In genomic region chr14:55603271-55603632, GRCm38 (mm10) we compare ENCODE assay signal across 8 mouse cellular contexts. TPM values are rescaled to one million over a fixed set of nuclear protein-coding genes. Genes with fewer than 3 reads are reported as not detected.
A peak's percentile ranks its signal among the peaks of the same experiment; 100 is the strongest.
DNase-seq lines count a peak whose midpoint lies in the region; ATAC-seq and TF ChIP-seq lines count a peak whose summit lies in the region.

Gene Irf9 (plus strand): TSS chr14:55603571.

- peak within 1 kb of the TSS; percentile 52 for H3K4me3 ChIP-seq in layer of hippocampus, adult 2 months
- peak within 1 kb of the TSS; percentile 27 for H3K4me3 ChIP-seq in forebrain, embryonic 13.5 days
- peak within 1 kb of the TSS; percentile 43 for H3K4me3 ChIP-seq in limb, embryonic 15.5 days
- H3K4me3 ChIP-seq in stomach, embryonic 14.5 days (ENCODE audit: low read depth, low read length): peak within 1 kb of the TSS; percentile 29

- no peak for DNase-seq in layer of hippocampus, adult 2 months (ENCODE audit: low spot score in 2 of 2)
- no peak for DNase-seq in layer of hippocampus, postnatal 14 days (ENCODE audit: low spot score in 2 of 2)
- no peak for DNase-seq in adrenal gland, adult 8-10 months
- no peak for DNase-seq in right cerebral cortex, postnatal 14 days
- no peak for DNase-seq in cerebellum, postnatal 36 days

- H3K9ac ChIP-seq in forebrain, embryonic 13.5 days: peak within 1 kb of the TSS; percentile 43; the same call in 1 of the 2 replicates
- peak within 1 kb of the TSS; percentile 52; the same call in 1 of the 2 replicates for H3K9ac ChIP-seq in limb, embryonic 15.5 days
- 0 out of 2 replicates have a peak within 1 kb of the TSS, but pooled peaks have one; percentile 11 for H3K9ac ChIP-seq in stomach, embryonic 14.5 days (replicated peaks; ENCODE audit: low read depth, low read length)

- peaks cover 87% of the 10 kb centered on the region for H3K36me3 ChIP-seq in forebrain, embryonic 13.5 days (ENCODE audit: poor library complexity, severe bottlenecking)
- peaks cover 78% of the 10 kb centered on the region for H3K36me3 ChIP-seq in limb, embryonic 15.5 days
- H3K36me3 ChIP-seq in stomach, embryonic 14.5 days (ENCODE audit: control insufficient read depth, insufficient read depth, low read length): peaks cover 59% of the 10 kb centered on the region

- H3K27me3 ChIP-seq in forebrain, embryonic 13.5 days: no peaks in the 10 kb centered on the region
- no peaks in the 10 kb centered on the region for H3K27me3 ChIP-seq in limb, embryonic 15.5 days
- H3K27me3 ChIP-seq in stomach, embryonic 14.5 days (ENCODE audit: control insufficient read depth, insufficient read depth, low read length): no peaks in the 10 kb centered on the region

- H3K9me3 ChIP-seq in forebrain, embryonic 13.5 days (replicated peaks): no peaks in the 10 kb centered on the region
- H3K9me3 ChIP-seq in limb, embryonic 15.5 days: no peaks in the 10 kb centered on the region
- no peaks in the 10 kb centered on the region for H3K9me3 ChIP-seq in stomach, embryonic 14.5 days (ENCODE audit: control insufficient read depth, low read depth, low read length)

- H3K4me2 ChIP-seq in forebrain, embryonic 13.5 days: peak within 1 kb of the TSS; percentile 52
- H3K4me2 ChIP-seq in limb, embryonic 15.5 days: peak within 1 kb of the TSS; percentile 60
- peak within 1 kb of the TSS; percentile 49 for H3K4me2 ChIP-seq in stomach, embryonic 14.5 days (replicated peaks; ENCODE audit: low read depth, low read length)

- 89% methylated on average over 7 of the region's 7 CpGs for WGBS in forebrain, embryonic 13.5 days
- 84% methylated on average over 7 of the region's 7 CpGs for WGBS in limb, embryonic 15.5 days
- 87% methylated on average over 7 of the region's 7 CpGs for WGBS in stomach, embryonic 14.5 days

- no peaks in the 10 kb centered on the region; the same call in 1 of the 2 replicates for H3K4me1 ChIP-seq in forebrain, embryonic 13.5 days
- H3K4me1 ChIP-seq in limb, embryonic 15.5 days: peaks cover 22% of the 10 kb centered on the region
- peaks cover 10% of the 10 kb centered on the region; the same call in 1 of the 2 replicates for H3K4me1 ChIP-seq in stomach, embryonic 14.5 days (ENCODE audit: control insufficient read depth, insufficient read depth, low read length)

- no peak for ATAC-seq in forebrain, embryonic 13.5 days
- ATAC-seq in limb, embryonic 15.5 days (ENCODE audit: insufficient number of reproducible peaks, low FRiP score, low TSS enrichment, low read depth): no peak
- no peak for ATAC-seq in stomach, embryonic 14.5 days (ENCODE audit: insufficient number of reproducible peaks, insufficient read depth, low FRiP score, low read depth)

- H3K27ac ChIP-seq in layer of hippocampus, adult 2 months: peak within 1 kb of the TSS; percentile 81
- H3K27ac ChIP-seq in forebrain, embryonic 13.5 days: 0 out of 2 replicates have a peak within 1 kb of the TSS, but pooled peaks have one; percentile 14
- H3K27ac ChIP-seq in limb, embryonic 15.5 days: peak within 1 kb of the TSS; percentile 83
- H3K27ac ChIP-seq in stomach, embryonic 14.5 days (ENCODE audit: low read length): peak within 1 kb of the TSS; percentile 79

- no peak for TF ChIP-seq CTCF in layer of hippocampus, adult 2 months (conservative IDR thresholded peaks at IDR 0.05)

RNA-seq across cellular contexts. Expression of gene Irf9, which starts in this region (rescaled TPM):
- total RNA-seq in layer of hippocampus, adult 2 months (2021): 10 to 100 TPM; 11.6 to 12.1 TPM
- 1 to 10 TPM; 8.2 to 8.5 TPM for total RNA-seq in layer of hippocampus, postnatal 14 days (2021)
- 10 to 100 TPM; 20.2 to 28.5 (median 27.6) TPM for total RNA-seq in adrenal gland, adult 8-10 months (2022)
- 6.9 and 7.2 TPM in 2 replicates for polyA plus RNA-seq in forebrain, embryonic 13.5 days (2015; fragmentation: Nextera tagmentation; extraction: Ambion mirVana)
- polyA plus RNA-seq in limb, embryonic 15.5 days (2015; fragmentation: Nextera tagmentation; extraction: Ambion mirVana): 13.2 and 13.7 TPM in 2 replicates
- polyA plus RNA-seq in stomach, embryonic 14.5 days (2014; fragmentation: Nextera tagmentation; extraction: Ambion mirVana): 7.4 and 8.1 TPM in 2 replicates

Comparison
In these comparisons a context has a peak if more than half of its experiments do, and no peak if none do; other contexts are left out.
1. H3K27ac ChIP-seq: peak in every context shown above with its lines; median percentile 83 in limb, embryonic 15.5 days; 81 in layer of hippocampus, adult 2 months; 79 in stomach, embryonic 14.5 days; 14 in forebrain, embryonic 13.5 days.